In genomic region chr4:123613309-123613947, GRCm38 (mm10) we compare ENCODE assay signal across 9 mouse cellular contexts.
A peak's percentile ranks its signal among the peaks of the same experiment; 100 is the strongest.
DNase-seq lines count a peak whose midpoint lies in the region; TF ChIP-seq lines count a peak whose summit lies in the region.
"Had no signal": no experiment of that assay in that cellular context is flagged by ENCODE, and none has a peak within 500 bp of the region (broad histone marks: within the 10 kb centered on the region; RNA-seq: fewer than 3 reads in every experiment).

No protein-coding gene starts in this region.

- H3K27me3 ChIP-seq in ES-Bruce4 (ENCODE audit: control insufficient read depth, insufficient read depth, low read length, poor library complexity, severe bottlenecking): no peaks in the 10 kb centered on the region
- H3K27me3 ChIP-seq: midbrain, embryonic 12.5 days had no signal

- H3K27ac ChIP-seq in ES-Bruce4 (ENCODE audit: insufficient read depth, low read length): peak overlapping the region; percentile 39
- no peak overlapping the region for H3K27ac ChIP-seq in gastrocnemius, adult 2 months
- H3K27ac ChIP-seq: midbrain, embryonic 12.5 days had no signal

- intact Hi-C loops in left cerebral cortex, postnatal 14 days (cut with DNase I): no loop called here
- intact Hi-C loops in gastrocnemius, adult 2 months (cut with DNase I): no loop called here

- DNase-seq in R1 (ENCODE audit: low read depth, low spot score): peak; percentile 77
- DNase-seq in kidney, postnatal 25 days: peak; percentile 65 to 77
- peak; percentile 74 for DNase-seq in lung, postnatal 10 days
- no peak for DNase-seq in left cerebral cortex, postnatal 14 days (ENCODE audit: low spot score in 2 of 2)
- DNase-seq in thymus, postnatal 0 days (ENCODE audit: low spot score): no peak
- DNase-seq in gastrocnemius, adult 2 months: no peak
- DNase-seq: layer of hippocampus, adult 9-11 months had no signal

- no peak for TF ChIP-seq POLR2A in ES-Bruce4 (IDR thresholded peaks at IDR 0.05; ENCODE audit: insufficient read depth, low read length)

- H3K9ac ChIP-seq in ES-Bruce4 (ENCODE audit: low read depth, poor library complexity, severe bottlenecking): peak overlapping the region; percentile 13; the same call in 1 of the 2 replicates
- H3K9ac ChIP-seq: midbrain, embryonic 12.5 days had no signal

- no peak for TF ChIP-seq EP300 in ES-Bruce4 (IDR thresholded peaks at IDR 0.05; ENCODE audit: insufficient read depth, low read depth, low read length)

- no peaks in the 10 kb centered on the region for H3K9me3 ChIP-seq in ES-Bruce4 (replicated peaks; ENCODE audit: control insufficient read depth, insufficient read depth, low read length, poor library complexity, severe bottlenecking)
- H3K9me3 ChIP-seq: midbrain, embryonic 12.5 days had no signal

- H3K36me3 ChIP-seq in ES-Bruce4 (ENCODE audit: control insufficient read depth, insufficient read depth, low read length, poor library complexity, severe bottlenecking): no peaks in the 10 kb centered on the region
- H3K36me3 ChIP-seq: midbrain, embryonic 12.5 days had no signal

- H3K4me3 ChIP-seq in ES-Bruce4 (ENCODE audit: low read depth, low read length): peak overlapping the region; percentile 67
- no peak overlapping the region for H3K4me3 ChIP-seq in gastrocnemius, adult 2 months
- H3K4me3 ChIP-seq: midbrain, embryonic 12.5 days had no signal

- peaks cover 6% of the 10 kb centered on the region for H3K4me1 ChIP-seq in ES-Bruce4 (ENCODE audit: control insufficient read depth, insufficient read depth, low read length)

- no peak for TF ChIP-seq CTCF in ES-Bruce4 (IDR thresholded peaks at IDR 0.05; ENCODE audit: low read depth, low read length)
- no peak for TF ChIP-seq CTCF in gastrocnemius, adult 2 months (IDR thresholded peaks at IDR 0.05)

Comparison
In these comparisons a context has a peak if more than half of its experiments do, and no peak if none do; other contexts are left out.
1. DNase-seq: peak in R1 (single experiment), kidney, postnatal 25 days (2 of 2) and lung, postnatal 10 days (single experiment); none in left cerebral cortex, postnatal 14 days (0 of 2), thymus, postnatal 0 days (single experiment) and gastrocnemius, adult 2 months (single experiment).